Mouse (Mus musculus): ENCODE results near the gene Cracr2b. TPM values are rescaled to one million over a fixed set of nuclear protein-coding genes. Genes with fewer than 3 reads are reported as not detected.
"Not testable (repeated sequence)": the region's sequence is repeated elsewhere in the genome, so short reads cannot be mapped to it uniquely, and the experiment has no call there.

The Cracr2b gene
- polyA plus RNA-seq, 1 experiment from 2014 or later = 8.5 TPM

- H3K9me3 ChIP-seq; H3K9ac ChIP-seq (replicated peaks); H3K27me3 ChIP-seq; ATAC-seq (replicated peaks); H3K27ac ChIP-seq (replicated peaks); H3K4me2 ChIP-seq (replicated peaks): not testable (repeated sequence)
- Histone ChIP-seq H3K36me3 (peaks cover 21% of the 10 kb centered on the region), H3K4me3 (0 out of 2 replicates have a peak overlapping the region, but pooled peaks have one; percentile 94), H3K4me1 (peaks cover 45% of the 10 kb centered on the region)
- 84% methylated on average over 3 of the region's 3 CpGs for WGBS
Measured at GRCm38 (mm10) chr7:141446374-141446773, 14.5 kb upstream of the Cracr2b start.

DNA sequence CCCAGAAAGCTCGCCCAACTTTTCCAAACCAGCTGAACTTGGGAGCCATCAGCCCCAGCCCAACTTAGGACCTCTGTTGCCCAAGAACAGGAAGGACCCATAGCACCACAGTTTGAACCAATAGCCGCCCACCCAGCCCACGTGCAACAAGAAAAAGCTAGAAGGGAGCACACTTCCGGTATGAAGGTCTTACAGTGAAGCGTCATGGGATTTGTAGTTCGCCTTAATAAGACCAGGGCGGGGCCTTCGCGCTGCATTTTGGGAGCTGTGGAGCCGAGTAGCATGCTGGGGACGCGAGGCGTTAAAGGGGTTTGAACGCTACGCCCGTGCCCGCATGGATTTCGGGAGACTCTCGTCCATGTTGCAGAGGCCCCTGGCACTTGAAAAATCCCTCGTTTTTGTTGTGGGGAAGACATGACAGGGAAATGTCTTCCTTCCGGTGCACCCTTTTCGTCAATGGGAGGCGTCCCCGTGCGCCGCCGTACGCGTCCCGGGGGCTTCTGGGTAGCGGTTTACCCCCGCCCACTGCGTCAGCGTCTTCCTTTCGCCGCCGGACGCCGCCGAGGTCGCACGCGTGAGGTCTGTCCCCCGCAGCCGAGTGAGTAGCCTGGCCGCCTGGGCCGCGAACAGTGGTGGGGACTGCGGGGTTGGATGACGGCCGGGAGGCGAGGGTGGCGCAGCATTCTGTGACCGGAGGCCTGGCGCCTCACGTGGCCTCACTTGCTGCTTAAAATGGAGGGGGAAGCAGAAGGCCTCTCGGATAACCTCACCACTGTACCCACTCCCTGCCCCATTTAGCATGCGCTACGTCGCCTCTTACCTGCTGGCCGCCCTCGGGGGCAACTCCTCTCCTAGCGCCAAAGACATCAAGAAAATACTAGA, 13.5 kb upstream of the Cracr2b start, which contains the start of gene Rplp2:
Gene Rplp2, plus strand, starts transcription at position 261 of the 882 bp plus-strand sequence.
- peak; percentile 92 for ATAC-seq (replicated peaks)
- Histone ChIP-seq H3K27ac (replicated peaks) (peak within 1 kb of the TSS; percentile 96), H3K27me3 (no peaks in the 10 kb centered on the region), H3K4me3 (peak within 1 kb of the TSS; percentile 94), H3K9me3 (no peaks in the 10 kb centered on the region), H3K36me3 (peaks cover 31% of the 10 kb centered on the region), H3K4me2 (replicated peaks) (peak within 1 kb of the TSS; percentile 66), H3K4me1 (peaks cover 41% of the 10 kb centered on the region), H3K9ac (replicated peaks) (peak within 1 kb of the TSS; percentile 91)
- WGBS = under 1% methylated on average over 63 of the region's 63 CpGs

DNA sequence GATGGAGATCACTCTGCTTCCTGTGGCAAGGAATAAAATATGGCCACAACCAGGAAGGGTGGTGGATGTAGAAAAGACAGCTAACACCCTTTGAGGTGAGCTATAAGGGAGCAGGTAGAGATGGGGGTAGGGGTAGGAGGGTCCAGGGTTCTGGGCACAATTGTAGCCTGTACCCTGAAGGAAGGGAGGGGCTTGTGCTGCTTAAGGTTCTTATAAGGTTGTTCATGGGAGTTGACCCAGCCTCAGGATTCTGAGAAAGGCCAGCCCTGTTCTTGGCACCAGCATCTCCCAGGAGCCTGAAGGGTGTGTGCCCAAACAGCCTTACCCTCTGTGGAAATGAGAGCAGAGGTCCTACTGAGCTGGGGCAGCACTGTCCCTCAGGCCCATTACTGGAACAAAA, 9.0 kb upstream of the Cracr2b start:
- Histone ChIP-seq H3K27ac (replicated peaks) (no peak overlapping the region), H3K4me3 (no peak overlapping the region), H3K4me1 (peaks cover 35% of the 10 kb centered on the region), H3K9me3 (no peaks in the 10 kb centered on the region), H3K36me3 (peaks cover 31% of the 10 kb centered on the region), H3K4me2 (replicated peaks) (no peak overlapping the region), H3K9ac (replicated peaks) (no peak overlapping the region), H3K27me3 (no peaks in the 10 kb centered on the region)
- ATAC-seq (replicated peaks) = no peak

- Histone ChIP-seq H3K27ac (replicated peaks) (no peak overlapping the region), H3K9me3 (no peaks in the 10 kb centered on the region), H3K4me2 (replicated peaks) (no peak overlapping the region), H3K27me3 (no peaks in the 10 kb centered on the region), H3K4me3 (no peak overlapping the region), H3K9ac (replicated peaks) (no peak overlapping the region), H3K4me1 (peaks cover 27% of the 10 kb centered on the region), H3K36me3 (peaks cover 32% of the 10 kb centered on the region)
- no peak for ATAC-seq (replicated peaks)
- WGBS = 77% methylated on average over 2 of the region's 2 CpGs
Measured at GRCm38 (mm10) chr7:141453636-141454035, 7.3 kb upstream of the Cracr2b start.

- H3K27me3 ChIP-seq = 0 out of 2 replicates have a peak, but pooled peaks cover 6% of the 10 kb centered on the region
- H3K4me3 ChIP-seq = peak within 1 kb of the TSS; percentile 88
- peaks cover 30% of the 10 kb centered on the region for H3K36me3 ChIP-seq
- WGBS = under 1% methylated on average over 43 of the region's 45 CpGs
- H3K9me3 ChIP-seq = no peaks in the 10 kb centered on the region
- peak within 1 kb of the TSS; percentile 72 for H3K27ac ChIP-seq (replicated peaks)
- peak within 1 kb of the TSS; percentile 85 for H3K9ac ChIP-seq (replicated peaks)
- peak; percentile 74 for ATAC-seq (replicated peaks)
- peaks cover 20% of the 10 kb centered on the region for H3K4me1 ChIP-seq
- H3K4me2 ChIP-seq (replicated peaks) = peak within 1 kb of the TSS; percentile 97
Measured at GRCm38 (mm10) chr7:141454967-141455551, 5.8 kb upstream of the Cracr2b start, which contains the start of gene Pnpla2. Pnpla2 (plus strand) TSS chr7:141455198.

- Histone ChIP-seq H3K27me3 (peaks cover 13% of the 10 kb centered on the region), H3K4me2 (replicated peaks) (peak overlapping the region; percentile 97), H3K9ac (replicated peaks) (peak overlapping the region; percentile 85), H3K27ac (replicated peaks) (peak overlapping the region; percentile 72), H3K36me3 (peaks cover 25% of the 10 kb centered on the region), H3K4me3 (peak overlapping the region; percentile 88), H3K9me3 (no peaks in the 10 kb centered on the region), H3K4me1 (peaks cover 20% of the 10 kb centered on the region)
- ATAC-seq (replicated peaks) = peak; percentile 18
- 2% methylated on average over 23 of the region's 23 CpGs for WGBS
Measured at GRCm38 (mm10) chr7:141455610-141456314, 5.1 kb upstream of the Cracr2b start.

GRCm38 (mm10) chr7:141456739-141457138, 4.2 kb upstream of the Cracr2b start:
- Histone ChIP-seq H3K4me3 (0 out of 2 replicates have a peak overlapping the region, but pooled peaks have one; percentile 88), H3K4me1 (peaks cover 24% of the 10 kb centered on the region), H3K27ac (replicated peaks) (no peak overlapping the region), H3K27me3 (peaks cover 22% of the 10 kb centered on the region), H3K36me3 (peaks cover 16% of the 10 kb centered on the region), H3K4me2 (replicated peaks) (no peak overlapping the region; the same call in 1 of the 2 replicates), H3K9ac (replicated peaks) (no peak overlapping the region), H3K9me3 (no peaks in the 10 kb centered on the region)
- WGBS = 94% methylated on average over 6 of the region's 6 CpGs
- ATAC-seq (replicated peaks) = no peak

DNA sequence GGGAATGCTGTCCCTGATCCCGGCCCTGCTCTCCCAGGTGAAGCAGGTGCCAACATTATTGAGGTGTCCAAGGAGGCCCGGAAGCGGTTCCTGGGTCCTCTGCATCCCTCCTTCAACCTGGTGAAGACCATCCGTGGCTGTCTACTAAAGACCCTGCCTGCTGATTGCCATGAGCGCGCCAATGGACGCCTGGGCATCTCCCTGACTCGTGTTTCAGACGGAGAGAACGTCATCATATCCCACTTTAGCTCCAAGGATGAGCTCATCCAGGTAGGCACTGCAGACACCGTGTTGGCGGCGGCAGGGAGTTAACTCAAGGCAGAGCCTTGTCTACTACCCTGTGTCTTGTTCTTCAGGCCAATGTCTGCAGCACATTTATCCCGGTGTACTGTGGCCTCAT, 3.7 kb upstream of the Cracr2b start:
- no peak overlapping the region for H3K27ac ChIP-seq (replicated peaks)
- ATAC-seq (replicated peaks) = no peak
- H3K36me3 ChIP-seq = peaks cover 11% of the 10 kb centered on the region
- H3K27me3 ChIP-seq = peaks cover 27% of the 10 kb centered on the region
- no peak overlapping the region for H3K4me2 ChIP-seq (replicated peaks)
- no peaks in the 10 kb centered on the region for H3K9me3 ChIP-seq
- H3K4me1 ChIP-seq = peaks cover 29% of the 10 kb centered on the region
- no peak overlapping the region for H3K9ac ChIP-seq (replicated peaks)
- WGBS = 92% methylated on average over 14 of the region's 14 CpGs
- no peak overlapping the region for H3K4me3 ChIP-seq

GRCm38 (mm10) chr7:141457986-141458660, 2.8 kb upstream of the Cracr2b start:
- ATAC-seq (replicated peaks) = no peak
- Histone ChIP-seq H3K9me3 (no peaks in the 10 kb centered on the region), H3K9ac (replicated peaks) (no peak overlapping the region), H3K4me3 (no peak overlapping the region), H3K36me3 (peaks cover 9% of the 10 kb centered on the region; the same call in 1 of the 2 replicates), H3K27ac (replicated peaks) (no peak overlapping the region), H3K4me2 (replicated peaks) (no peak overlapping the region), H3K4me1 (peaks cover 29% of the 10 kb centered on the region), H3K27me3 (peaks cover 36% of the 10 kb centered on the region)
- 78% methylated on average over 15 of the region's 15 CpGs for WGBS

DNA sequence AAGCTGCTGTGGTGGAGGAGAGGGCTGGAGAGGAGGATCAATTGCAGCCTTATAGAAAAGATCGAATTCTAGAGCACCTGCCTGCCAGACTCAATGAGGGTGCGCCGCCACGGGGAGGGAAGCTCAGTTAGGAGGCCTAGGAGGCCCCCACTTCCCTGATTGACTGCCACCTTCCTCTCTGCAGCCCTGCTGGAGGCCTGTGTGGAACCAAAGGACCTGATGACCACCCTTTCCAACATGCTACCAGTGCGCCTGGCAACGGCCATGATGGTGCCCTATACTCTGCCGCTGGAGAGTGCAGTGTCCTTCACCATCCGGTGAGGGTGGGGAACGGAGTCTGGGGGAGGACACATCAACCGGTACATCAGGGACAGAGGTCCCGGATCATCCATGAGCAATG, 2.2 kb upstream of the Cracr2b start:
- H3K4me3 ChIP-seq = no peak overlapping the region
- 93% methylated on average over 11 of the region's 11 CpGs for WGBS
- ATAC-seq (replicated peaks) = no peak
- no peak overlapping the region for H3K4me2 ChIP-seq (replicated peaks)
- H3K9ac ChIP-seq (replicated peaks) = no peak overlapping the region
- H3K27ac ChIP-seq (replicated peaks) = no peak overlapping the region
- no peaks in the 10 kb centered on the region for H3K9me3 ChIP-seq
- peaks cover 29% of the 10 kb centered on the region for H3K4me1 ChIP-seq
- H3K36me3 ChIP-seq = peaks cover 9% of the 10 kb centered on the region; the same call in 1 of the 2 replicates
- H3K27me3 ChIP-seq = peaks cover 42% of the 10 kb centered on the region

GRCm38 (mm10) chr7:141459301-141459711, 1.6 kb upstream of the Cracr2b start:
- H3K27me3 ChIP-seq = peaks cover 48% of the 10 kb centered on the region
- H3K9ac ChIP-seq (replicated peaks) = no peak overlapping the region
- H3K4me2 ChIP-seq (replicated peaks) = no peak overlapping the region
- peaks cover 9% of the 10 kb centered on the region; the same call in 1 of the 2 replicates for H3K36me3 ChIP-seq
- H3K27ac ChIP-seq (replicated peaks) = no peak overlapping the region
- H3K4me3 ChIP-seq = no peak overlapping the region
- WGBS = 92% methylated on average over 17 of the region's 17 CpGs
- no peak for ATAC-seq (replicated peaks)
- H3K4me1 ChIP-seq = peaks cover 29% of the 10 kb centered on the region
- no peaks in the 10 kb centered on the region for H3K9me3 ChIP-seq
